Mouse (Mus musculus): Measurements from ENCODE around the gene Gcn1l1. TPM values are rescaled to one million over a fixed set of nuclear protein-coding genes. Genes with fewer than 3 reads are reported as not detected.

Gene Gcn1l1
- polyA plus RNA-seq, 1 experiment from 2014 or later, result 25.5 TPM

DNA sequence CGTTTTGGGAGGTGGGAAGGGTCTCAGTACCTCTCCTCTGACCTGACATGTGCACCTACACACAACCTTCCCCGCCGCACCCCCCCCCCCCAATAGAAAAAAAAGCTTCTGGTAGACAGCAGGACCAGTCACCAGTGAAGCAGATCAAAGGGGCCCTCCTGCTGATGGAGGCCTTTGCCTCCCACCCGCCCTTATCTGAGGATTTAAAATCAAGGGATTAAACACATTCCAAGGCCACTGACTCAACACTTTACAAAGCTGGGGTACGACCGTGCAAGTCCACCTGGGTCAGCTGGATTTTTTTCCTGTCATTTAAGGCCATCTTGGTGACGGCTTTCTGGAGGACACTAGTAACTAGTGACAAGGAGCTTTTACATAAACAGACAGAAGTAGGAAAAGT is 102.8 kb downstream of the Gcn1l1 start:
- no peak for ATAC-seq
- no peak overlapping the region for H3K9ac ChIP-seq (ENCODE audit: low read depth, low read length)
- peaks cover 8% of the 10 kb centered on the region; the same call in 1 of the 2 replicates for H3K4me1 ChIP-seq (ENCODE audit: control insufficient read depth, insufficient read depth, low read length)
- no peak overlapping the region for H3K27ac ChIP-seq (ENCODE audit: low read length)
- no peaks in the 10 kb centered on the region for H3K36me3 ChIP-seq (ENCODE audit: control insufficient read depth, insufficient read depth, low read length)
- no peaks in the 10 kb centered on the region for H3K9me3 ChIP-seq (ENCODE audit: control insufficient read depth, low read length)
- no peaks in the 10 kb centered on the region for H3K27me3 ChIP-seq (replicated peaks; ENCODE audit: control insufficient read depth, insufficient read depth, low read length)
- no peak overlapping the region for H3K4me3 ChIP-seq (ENCODE audit: low read length)
- 27% methylated on average over 7 of the region's 7 CpGs for WGBS
- no peak overlapping the region for H3K4me2 ChIP-seq (ENCODE audit: low read depth, low read length)

DNA sequence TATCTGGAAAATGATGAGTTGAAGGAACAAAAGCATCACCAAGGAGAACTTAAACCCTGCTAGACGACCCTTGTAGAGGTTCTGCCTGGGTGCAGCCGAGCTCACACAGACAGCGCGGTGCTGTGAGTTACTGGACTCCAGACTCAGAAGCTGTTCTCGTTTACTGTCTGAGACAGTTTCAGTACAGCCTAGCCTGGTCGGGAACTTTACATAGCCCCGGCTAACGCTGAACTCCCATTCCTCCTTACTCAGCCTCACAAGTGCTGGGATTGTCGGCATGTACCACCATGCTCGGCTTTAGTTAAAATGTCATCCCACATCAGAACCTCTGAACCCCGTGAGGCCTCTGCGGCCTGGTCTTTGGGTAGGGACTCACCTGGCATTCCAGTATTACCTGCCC is 103.9 kb downstream of the Gcn1l1 start:
- H3K27ac ChIP-seq (ENCODE audit: low read length), result no peak overlapping the region
- peaks cover 8% of the 10 kb centered on the region; the same call in 1 of the 2 replicates for H3K4me1 ChIP-seq (ENCODE audit: control insufficient read depth, insufficient read depth, low read length)
- H3K9ac ChIP-seq (ENCODE audit: low read depth, low read length), result no peak overlapping the region
- no peaks in the 10 kb centered on the region for H3K36me3 ChIP-seq (ENCODE audit: control insufficient read depth, insufficient read depth, low read length)
- no peak overlapping the region for H3K4me2 ChIP-seq (ENCODE audit: low read depth, low read length)
- ATAC-seq, result no peak
- WGBS, result 87% methylated on average over 12 of the region's 12 CpGs
- no peak overlapping the region for H3K4me3 ChIP-seq (ENCODE audit: low read length)
- no peaks in the 10 kb centered on the region for H3K9me3 ChIP-seq (ENCODE audit: control insufficient read depth, low read length)
- H3K27me3 ChIP-seq (replicated peaks; ENCODE audit: control insufficient read depth, insufficient read depth, low read length), result no peaks in the 10 kb centered on the region

DNA sequence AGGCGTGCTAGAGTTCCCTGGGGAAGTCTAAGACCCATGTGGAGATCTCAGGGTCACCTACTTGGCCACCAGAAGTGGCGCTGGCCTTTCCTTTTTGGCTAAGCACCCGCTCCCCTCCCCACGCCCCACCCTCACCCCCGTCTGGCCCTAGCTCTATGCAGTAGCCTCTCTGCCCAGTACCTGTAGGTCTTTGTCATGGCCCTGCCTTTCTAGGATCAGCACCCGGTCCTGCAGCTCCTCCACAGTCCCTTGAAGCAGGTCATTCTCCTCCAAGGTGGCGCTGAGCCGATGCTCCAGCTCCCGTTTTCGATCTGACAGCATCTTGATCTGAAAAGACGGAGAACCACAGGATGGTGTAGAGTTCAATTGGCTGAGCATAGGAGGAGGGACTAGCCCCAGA is 104.9 kb downstream of the Gcn1l1 start:
- no peak overlapping the region for H3K27ac ChIP-seq (ENCODE audit: low read length)
- no peaks in the 10 kb centered on the region for H3K36me3 ChIP-seq (ENCODE audit: control insufficient read depth, insufficient read depth, low read length)
- H3K4me3 ChIP-seq (ENCODE audit: low read length), result no peak overlapping the region
- no peak overlapping the region for H3K4me2 ChIP-seq (ENCODE audit: low read depth, low read length)
- no peak overlapping the region for H3K9ac ChIP-seq (ENCODE audit: low read depth, low read length)
- no peaks in the 10 kb centered on the region for H3K9me3 ChIP-seq (ENCODE audit: control insufficient read depth, low read length)
- 80% methylated on average over 11 of the region's 11 CpGs for WGBS
- peak; percentile 43; the same call in 1 of the 2 replicates for ATAC-seq
- H3K27me3 ChIP-seq (replicated peaks; ENCODE audit: control insufficient read depth, insufficient read depth, low read length), result no peaks in the 10 kb centered on the region
- peaks cover 8% of the 10 kb centered on the region; the same call in 1 of the 2 replicates for H3K4me1 ChIP-seq (ENCODE audit: control insufficient read depth, insufficient read depth, low read length)

DNA sequence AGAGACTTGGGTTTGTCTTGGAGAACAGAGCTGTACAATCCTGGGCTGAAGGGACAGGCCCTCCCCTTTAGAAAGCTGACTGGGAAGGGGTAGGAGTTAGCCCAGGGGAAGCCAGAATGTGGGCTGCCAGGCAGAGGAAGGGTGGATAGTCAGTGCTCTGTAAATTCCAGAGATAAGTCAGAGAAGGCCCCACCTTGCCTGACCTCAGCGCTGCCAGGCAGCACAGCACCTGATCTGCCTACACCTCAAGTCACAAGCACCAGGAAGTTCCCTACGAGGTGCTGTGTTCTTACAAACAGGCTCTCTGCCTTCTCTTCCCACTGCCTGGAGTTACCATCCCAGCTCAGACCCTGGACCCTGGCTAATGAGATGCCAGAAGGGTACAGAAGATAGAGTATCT is 105.4 kb downstream of the Gcn1l1 start:
- WGBS, result 44% methylated on average over 2 of the region's 2 CpGs
- no peak overlapping the region for H3K4me2 ChIP-seq (ENCODE audit: low read depth, low read length)
- H3K4me1 ChIP-seq (ENCODE audit: control insufficient read depth, insufficient read depth, low read length), result peaks cover 8% of the 10 kb centered on the region; the same call in 1 of the 2 replicates
- no peaks in the 10 kb centered on the region for H3K9me3 ChIP-seq (ENCODE audit: control insufficient read depth, low read length)
- H3K4me3 ChIP-seq (ENCODE audit: low read length), result no peak overlapping the region
- H3K36me3 ChIP-seq (ENCODE audit: control insufficient read depth, insufficient read depth, low read length), result no peaks in the 10 kb centered on the region
- no peak overlapping the region for H3K9ac ChIP-seq (ENCODE audit: low read depth, low read length)
- H3K27ac ChIP-seq (ENCODE audit: low read length), result no peak overlapping the region
- ATAC-seq, result peak; percentile 93
- no peaks in the 10 kb centered on the region for H3K27me3 ChIP-seq (replicated peaks; ENCODE audit: control insufficient read depth, insufficient read depth, low read length)

DNA sequence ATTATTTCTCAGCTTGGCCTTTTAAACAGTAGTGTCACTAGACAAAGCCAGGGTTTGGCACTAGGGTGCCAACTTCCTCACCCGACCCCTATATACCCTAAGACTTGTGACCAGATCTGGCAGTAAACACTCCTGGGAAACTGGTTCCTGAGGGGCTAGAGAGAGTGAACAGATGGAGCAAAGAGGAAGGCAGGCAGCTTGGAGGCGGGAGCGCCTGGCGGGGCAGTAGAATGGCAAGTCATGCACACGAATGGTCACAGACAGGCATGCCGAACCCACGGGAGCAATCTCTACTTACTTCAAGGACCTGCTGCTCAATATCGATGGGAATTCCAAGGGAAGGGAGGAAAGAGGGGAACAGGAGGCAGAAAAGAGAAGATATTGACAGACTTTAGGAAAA is 106.8 kb downstream of the Gcn1l1 start:
- H3K4me3 ChIP-seq (ENCODE audit: low read length), result no peak overlapping the region
- WGBS, result 70% methylated on average over 8 of the region's 8 CpGs
- no peak overlapping the region for H3K27ac ChIP-seq (ENCODE audit: low read length)
- no peaks in the 10 kb centered on the region for H3K27me3 ChIP-seq (replicated peaks; ENCODE audit: control insufficient read depth, insufficient read depth, low read length)
- no peak overlapping the region for H3K9ac ChIP-seq (ENCODE audit: low read depth, low read length)
- no peaks in the 10 kb centered on the region for H3K36me3 ChIP-seq (ENCODE audit: control insufficient read depth, insufficient read depth, low read length)
- no peaks in the 10 kb centered on the region for H3K9me3 ChIP-seq (ENCODE audit: control insufficient read depth, low read length)
- peaks cover 8% of the 10 kb centered on the region; the same call in 1 of the 2 replicates for H3K4me1 ChIP-seq (ENCODE audit: control insufficient read depth, insufficient read depth, low read length)
- no peak overlapping the region for H3K4me2 ChIP-seq (ENCODE audit: low read depth, low read length)
- no peak for ATAC-seq

Small RNA genes within 50 kb of the gene (microRNA-seq; reads per million reads assigned to microRNA genes)
- 0.68 reads per million for gene Mir7029
- not detected for gene Mir7030

Other genes with a start within 250 kb of the Gcn1l1 start
- gene Srsf9, start 238.1 kb upstream of the Gcn1l1 start, polyA plus RNA-seq (2015; fragmentation: Nextera tagmentation; extraction: Ambion mirVana), result 67.9 and 121 TPM in 2 replicates
- 23.4 and 23.9 TPM in 2 replicates for gene Gatc, start 224.1 kb upstream of the Gcn1l1 start, polyA plus RNA-seq (2015; fragmentation: Nextera tagmentation; extraction: Ambion mirVana)
- 62.0 and 67.4 TPM in 2 replicates for gene Triap1, start 224.0 kb upstream of the Gcn1l1 start, polyA plus RNA-seq (2015; fragmentation: Nextera tagmentation; extraction: Ambion mirVana)
- gene Cox6a1, start 216.3 kb upstream of the Gcn1l1 start, polyA plus RNA-seq (2015; fragmentation: Nextera tagmentation; extraction: Ambion mirVana), result 1,462 and 1,500 TPM in 2 replicates
- 3.0 and 4.5 TPM in 2 replicates for gene Msi1, start 135.7 kb upstream of the Gcn1l1 start, polyA plus RNA-seq (2015; fragmentation: Nextera tagmentation; extraction: Ambion mirVana)
- gene Pla2g1b, start 99.0 kb upstream of the Gcn1l1 start, polyA plus RNA-seq (2015; fragmentation: Nextera tagmentation; extraction: Ambion mirVana), result 1.2 and 1.3 TPM in 2 replicates
- 20.4 and 23.1 TPM in 2 replicates for gene Sirt4, start 80.5 kb upstream of the Gcn1l1 start, polyA plus RNA-seq (2015; fragmentation: Nextera tagmentation; extraction: Ambion mirVana)
- 71.9 and 88.2 TPM in 2 replicates for gene Pxn, start 58.6 kb upstream of the Gcn1l1 start, polyA plus RNA-seq (2015; fragmentation: Nextera tagmentation; extraction: Ambion mirVana)
- gene Rplp0, start 5.8 kb upstream of the Gcn1l1 start, polyA plus RNA-seq (2015; fragmentation: Nextera tagmentation; extraction: Ambion mirVana), result 1,506 and 1,615 TPM in 2 replicates
- 4.4 and 5.1 TPM in 2 replicates for gene Rab35, start 66.7 kb downstream of the Gcn1l1 start, polyA plus RNA-seq (2015; fragmentation: Nextera tagmentation; extraction: Ambion mirVana)
- gene Bicdl1, start 166.4 kb downstream of the Gcn1l1 start, polyA plus RNA-seq (2015; fragmentation: Nextera tagmentation; extraction: Ambion mirVana), result 9.1 and 9.7 TPM in 2 replicates